Mouse (Mus musculus) kidney, adult 2 months (tissue): ENCODE data around the gene B3galt1.

Experiments
- CTCF ChIP-seq: fragments of 200-500 bp; conservative IDR thresholded peaks from 2 replicates; pipeline ENCODE4 v1.5.1; 2011; ENCODE audit warnings: low read depth, mild to moderate bottlenecking, control low read depth, low read length, moderate library complexity, mixed read lengths; ENCODE audit not compliant: insufficient read depth, insufficient read length
- POLR2A ChIP-seq: fragments of 200-500 bp; IDR thresholded peaks from one replicate; pipeline ENCODE4 v1.6.1; 2011; ENCODE audit warnings: low read depth, low read length, control low read depth

DNA sequence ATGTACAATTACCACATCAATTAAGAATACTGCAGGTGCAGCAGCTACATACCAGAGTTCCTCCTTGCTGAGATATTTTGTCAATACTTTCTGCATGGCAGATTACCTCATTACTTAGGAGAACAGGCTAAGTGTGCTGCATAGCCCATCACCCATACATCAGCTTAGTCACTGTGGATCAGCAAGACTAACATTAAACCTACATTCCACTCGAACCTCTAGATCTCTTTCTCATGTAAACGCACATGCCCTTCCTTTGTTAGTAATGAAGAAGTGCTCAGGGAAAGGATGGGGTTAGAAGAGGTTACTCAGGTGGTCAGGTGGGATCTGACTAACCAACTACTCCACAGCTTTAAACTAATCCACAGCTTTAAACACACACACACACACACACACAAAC lies 577.6 kb downstream of the B3galt1 start:
- TF ChIP-seq CTCF (no peak), POLR2A (no peak)
